Mouse (Mus musculus) brown adipose tissue, adult 24 weeks (tissue): ENCODE results near the gene Ptpdc1. TPM values are rescaled to one million over a fixed set of nuclear protein-coding genes. Genes with fewer than 3 reads are reported as not detected.

Experiments used
- H3K27ac ChIP-seq: fragments of 200-500 bp; replicated peaks from 2 replicates; pipeline ENCODE4 v1.5.1; 2012; ENCODE audit warnings: low read depth, mild to moderate bottlenecking, low read length
- H3K4me1 ChIP-seq: fragments of 200-500 bp; 2 replicates; pipeline ENCODE4 v1.6.1; 2012; ENCODE audit warnings: low read length, mixed read lengths; ENCODE audit not compliant: control insufficient read depth, insufficient read depth, insufficient read length
- H3K4me3 ChIP-seq: fragments of 200-500 bp; 2 replicates; pipeline ENCODE4 v1.5.1; 2012; ENCODE audit warnings: low read depth, mild to moderate bottlenecking, low read length, moderate library complexity; ENCODE audit not compliant: insufficient read depth
- polyA plus RNA-seq: library from polyadenylated mRNA; stranded (reverse); fragments of >200 nt; gene quantifications from 2 replicates; pipeline ENCODE4 v1.2.4, GENCODE M21; 2012; ENCODE audit not compliant: missing spikeins, insufficient read depth, insufficient read length

The Ptpdc1 gene
- polyA plus RNA-seq, 1 experiment = 3.1 TPM

GRCm38 (mm10) chr13:48631691-48632090 is 6.2 kb upstream of the Ptpdc1 start:
- Histone ChIP-seq H3K4me1 (no peaks in the 10 kb centered on the region), H3K4me3 (no peak overlapping the region), H3K27ac (no peak overlapping the region)

- peak overlapping the region; percentile 73 for H3K27ac ChIP-seq
- H3K4me1 ChIP-seq = no peaks in the 10 kb centered on the region
- peak overlapping the region; percentile 89 for H3K4me3 ChIP-seq
Measured at GRCm38 (mm10) chr13:48624968-48625398, 481 bp downstream of the Ptpdc1 start.

GRCm38 (mm10) chr13:48618890-48619289 is 6.6 kb downstream of the Ptpdc1 start:
- H3K27ac ChIP-seq = no peak overlapping the region
- no peaks in the 10 kb centered on the region for H3K4me1 ChIP-seq

GRCm38 (mm10) chr13:48617774-48618173 is 7.7 kb downstream of the Ptpdc1 start:
- no peaks in the 10 kb centered on the region for H3K4me1 ChIP-seq
- H3K27ac ChIP-seq = no peak overlapping the region
- H3K4me3 ChIP-seq = no peak overlapping the region

More at GRCm38 (mm10) chr13:48618890-48619289, 6.6 kb downstream of the Ptpdc1 start:
- H3K4me3 ChIP-seq = no peak overlapping the region

- Histone ChIP-seq H3K4me1 (no peaks in the 10 kb centered on the region), H3K27ac (no peak overlapping the region), H3K4me3 (no peak overlapping the region)
Measured at GRCm38 (mm10) chr13:48614525-48614924, 10.9 kb downstream of the Ptpdc1 start.

GRCm38 (mm10) chr13:48609106-48609505 is 16.4 kb downstream of the Ptpdc1 start:
- H3K4me1 ChIP-seq = no peaks in the 10 kb centered on the region
- H3K4me3 ChIP-seq = no peak overlapping the region
- no peak overlapping the region for H3K27ac ChIP-seq

- no peak overlapping the region for H3K27ac ChIP-seq
- H3K4me1 ChIP-seq = no peaks in the 10 kb centered on the region
- no peak overlapping the region for H3K4me3 ChIP-seq
Measured at GRCm38 (mm10) chr13:48604591-48604990, 20.9 kb downstream of the Ptpdc1 start.

- Histone ChIP-seq H3K27ac (no peak overlapping the region), H3K4me1 (no peaks in the 10 kb centered on the region), H3K4me3 (no peak overlapping the region)
Measured at GRCm38 (mm10) chr13:48603296-48603695, 22.2 kb downstream of the Ptpdc1 start.

- Histone ChIP-seq H3K4me3 (no peak overlapping the region), H3K27ac (no peak overlapping the region), H3K4me1 (no peaks in the 10 kb centered on the region)
Measured at GRCm38 (mm10) chr13:48594605-48595004, 30.9 kb downstream of the Ptpdc1 start.

- Histone ChIP-seq H3K27ac (no peak overlapping the region), H3K4me3 (no peak overlapping the region), H3K4me1 (no peaks in the 10 kb centered on the region)
Measured at GRCm38 (mm10) chr13:48594031-48594430, 31.4 kb downstream of the Ptpdc1 start.

- no peak overlapping the region for H3K4me3 ChIP-seq
- no peaks in the 10 kb centered on the region for H3K4me1 ChIP-seq
- no peak overlapping the region for H3K27ac ChIP-seq
Measured at GRCm38 (mm10) chr13:48593181-48593580, 32.3 kb downstream of the Ptpdc1 start.

GRCm38 (mm10) chr13:48590743-48591142 is 34.7 kb downstream of the Ptpdc1 start:
- no peak overlapping the region for H3K27ac ChIP-seq
- H3K4me1 ChIP-seq = no peaks in the 10 kb centered on the region
- no peak overlapping the region for H3K4me3 ChIP-seq

GRCm38 (mm10) chr13:48587354-48587753 is 38.1 kb downstream of the Ptpdc1 start:
- H3K4me1 ChIP-seq = no peaks in the 10 kb centered on the region
- H3K4me3 ChIP-seq = no peak overlapping the region
- H3K27ac ChIP-seq = no peak overlapping the region

GRCm38 (mm10) chr13:48586496-48586895 is 39.0 kb downstream of the Ptpdc1 start:
- Histone ChIP-seq H3K27ac (no peak overlapping the region), H3K4me3 (no peak overlapping the region), H3K4me1 (no peaks in the 10 kb centered on the region)

- no peaks in the 10 kb centered on the region for H3K4me1 ChIP-seq
- no peak overlapping the region for H3K4me3 ChIP-seq
- no peak overlapping the region for H3K27ac ChIP-seq
Measured at GRCm38 (mm10) chr13:48585786-48586185, 39.7 kb downstream of the Ptpdc1 start.

GRCm38 (mm10) chr13:48582688-48583379 is 42.6 kb downstream of the Ptpdc1 start:
- H3K4me1 ChIP-seq = no peaks in the 10 kb centered on the region
- no peak overlapping the region for H3K4me3 ChIP-seq
- no peak overlapping the region for H3K27ac ChIP-seq
